Comparison of ENCODE assay signal across 2 mouse cellular contexts in the genomic region with DNA sequence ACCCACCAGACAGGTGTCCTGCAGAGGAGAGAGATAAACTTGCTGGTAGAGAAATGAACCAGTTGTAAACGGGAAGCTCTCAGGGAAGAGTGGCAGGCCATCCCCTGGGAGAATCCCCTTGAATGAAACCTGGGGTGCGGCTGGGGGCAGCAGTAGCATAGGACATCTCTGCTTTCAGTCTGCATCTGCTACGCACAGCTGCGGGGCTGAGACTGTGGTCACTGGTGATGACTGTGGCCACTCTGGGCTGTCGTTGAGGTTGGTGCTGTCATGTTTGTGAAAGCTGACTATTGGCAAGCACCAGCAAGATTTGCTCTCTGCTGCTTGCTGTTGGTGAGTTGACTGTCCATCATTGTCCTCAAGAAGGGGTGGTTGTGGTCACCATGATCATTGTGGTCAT.
TF ChIP-seq lines count a peak whose summit lies in the region.

No protein-coding gene starts in this region.

TF ChIP-seq in MEL, 35 proteins besides CTCF, POLR2A, EP300 and RAD21 (continued from another document):
- 0 out of 2 replicates have a peak, but pooled peaks have one; percentile 25 for TF ChIP-seq POLR2AphosphoS2 (IDR thresholded peaks at IDR 0.05; ENCODE audit: low read length)
- no peak for TF ChIP-seq MAX (IDR thresholded peaks at IDR 0.05; ENCODE audit: low read length)
TF ChIP-seq in MEL: peak in this region for 1.

TF ChIP-seq in myocyte, 11 proteins besides CTCF, POLR2A, EP300 and RAD21:
- TF ChIP-seq TCF12 (IDR thresholded peaks at IDR 0.05; ENCODE audit: insufficient read depth, poor library complexity, severe bottlenecking) (no peak), CEBPB (IDR thresholded peaks at IDR 0.05; ENCODE audit: insufficient read depth, poor library complexity, severe bottlenecking) (no peak), MYOD1 (IDR thresholded peaks at IDR 0.05; ENCODE audit: control insufficient read depth in 1 of 3, insufficient read length in 2 of 3, low read depth in 2 of 3) (peak in 2 of 3 experiments; percentile 84 to 85), USF1 (IDR thresholded peaks at IDR 0.05; ENCODE audit: low read depth) (no peak), MAX (IDR thresholded peaks at IDR 0.05; ENCODE audit: low read depth) (no peak), SRF (IDR thresholded peaks at IDR 0.05; ENCODE audit: control insufficient read depth, insufficient read length, low read depth) (no peak), MYOG (IDR thresholded peaks at IDR 0.05; ENCODE audit: control insufficient read depth in 1 of 3, insufficient read depth in 1 of 3, insufficient read length in 2 of 3, low read depth in 2 of 3) (peak; percentile 34 to 95 (median 94)), TCF3 (IDR thresholded peaks at IDR 0.05; ENCODE audit: insufficient read length, low read depth) (peak; percentile 70), REST (IDR thresholded peaks at IDR 0.05; ENCODE audit: insufficient read depth, insufficient read length) (no peak), POLR2AphosphoS2 (IDR thresholded peaks at IDR 0.05; ENCODE audit: insufficient read length, low read depth) (no peak), E2F4 (IDR thresholded peaks at IDR 0.05; ENCODE audit: insufficient read depth) (no peak)
